In the genomic region with DNA sequence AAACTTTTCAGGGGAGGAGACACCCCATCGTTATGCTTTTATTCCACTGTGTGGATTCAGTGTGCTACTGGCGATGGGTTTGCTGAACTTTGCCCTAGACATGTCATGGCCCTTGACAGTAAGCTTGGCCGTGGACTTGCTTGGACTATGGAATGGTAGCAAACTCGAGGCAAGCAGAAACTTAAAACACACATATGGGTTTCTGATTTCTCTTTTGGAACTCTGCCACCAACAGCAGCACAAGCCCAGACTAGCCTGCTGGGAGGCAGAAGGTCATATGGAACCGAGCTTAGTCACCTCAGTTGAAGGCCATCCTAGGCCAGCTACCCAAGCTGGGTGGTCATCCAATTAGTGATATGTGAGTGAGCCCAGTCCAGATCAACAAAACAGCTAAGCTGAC, we compare ENCODE assay signal across 16 mouse cellular contexts.
DNase-seq lines count a peak whose midpoint lies in the region; ATAC-seq and TF ChIP-seq lines count a peak whose summit lies in the region.
"Had no signal": no experiment of that assay in that cellular context is flagged by ENCODE, and none has a peak within 500 bp of the region (broad histone marks: within the 10 kb centered on the region; RNA-seq: fewer than 3 reads in every experiment).

No protein-coding gene starts in this region.

- DNase-seq in adrenal gland, adult (ENCODE audit: inconsistent age in 2 of 2, low spot score in 1 of 2), result peak; percentile 67 to 87
- DNase-seq in adrenal gland, postnatal 4 days (ENCODE audit: low spot score in 2 of 2), result no peak
- peak; percentile 22 for DNase-seq in limb, embryonic 14.5 days (ENCODE audit: low spot score)
- no peak for DNase-seq in limb, embryonic 10.5 days (ENCODE audit: low spot score)
- peak; percentile 17 to 40 for DNase-seq in urinary bladder, postnatal 36 days (ENCODE audit: low spot score in 2 of 2)
- no peak for DNase-seq in urinary bladder, postnatal 10 days (ENCODE audit: low spot score)
- no peak for DNase-seq in cerebellum, adult 9-10 months
- DNase-seq in heart, adult 2 months, result no peak
- DNase-seq: cerebellum, adult 11-12 months; right cerebral cortex, adult 18-20 months had no signal

- no peak overlapping the region for H3K27ac ChIP-seq in limb, embryonic 14.5 days (replicated peaks; ENCODE audit: low read depth, low read length)
- H3K27ac ChIP-seq in limb, embryonic 10.5 days, result no peak overlapping the region
- no peak overlapping the region for H3K27ac ChIP-seq in heart, adult 2 months
- H3K27ac ChIP-seq: hindbrain, embryonic 10.5 days; layer of hippocampus, adult 2 months; liver, embryonic 15.5 days; neural tube, embryonic 13.5 days had no signal

- no peak for ATAC-seq in limb, embryonic 14.5 days (ENCODE audit: low FRiP score, low read depth)
- ATAC-seq: forebrain, embryonic 16.5 days; inflammation-experienced regulatory T-cells, adult 6 months had no signal

- H3K36me3 ChIP-seq in limb, embryonic 14.5 days (ENCODE audit: control insufficient read depth, insufficient read depth, low read length), result no peaks in the 10 kb centered on the region
- no peaks in the 10 kb centered on the region for H3K36me3 ChIP-seq in limb, embryonic 10.5 days
- no peaks in the 10 kb centered on the region for H3K36me3 ChIP-seq in heart, adult 2 months (ENCODE audit: control insufficient read depth, insufficient read depth, low read length)
- H3K36me3 ChIP-seq: hindbrain, embryonic 10.5 days; liver, embryonic 15.5 days; neural tube, embryonic 13.5 days had no signal

- intact Hi-C loops in heart, adult 2 months (cut with DNase I), result no loop called here

- H3K4me3 ChIP-seq in limb, embryonic 14.5 days (replicated peaks; ENCODE audit: low read length), result no peak overlapping the region
- no peak overlapping the region for H3K4me3 ChIP-seq in limb, embryonic 10.5 days
- no peak overlapping the region for H3K4me3 ChIP-seq in heart, adult 2 months
- H3K4me3 ChIP-seq: hindbrain, embryonic 10.5 days; layer of hippocampus, adult 2 months; liver, embryonic 15.5 days; neural tube, embryonic 13.5 days had no signal

- no peak for TF ChIP-seq CTCF in heart, adult 2 months (IDR thresholded peaks at IDR 0.05)

- WGBS in limb, embryonic 14.5 days, result 46% methylated on average over 5 of the region's 5 CpGs
- WGBS in limb, embryonic 10.5 days, result 85% methylated on average over 5 of the region's 5 CpGs
- 62% methylated on average over 5 of the region's 5 CpGs for WGBS in heart, adult 2 months

- no peaks in the 10 kb centered on the region for H3K27me3 ChIP-seq in limb, embryonic 14.5 days (ENCODE audit: control insufficient read depth, insufficient read depth, low read length)
- no peaks in the 10 kb centered on the region for H3K27me3 ChIP-seq in limb, embryonic 10.5 days (ENCODE audit: low read depth, poor library complexity, severe bottlenecking)
- no peaks in the 10 kb centered on the region for H3K27me3 ChIP-seq in heart, adult 2 months (ENCODE audit: control insufficient read depth, insufficient read depth, low read length)
- H3K27me3 ChIP-seq: neural tube, embryonic 13.5 days had no signal

- no peaks in the 10 kb centered on the region for H3K9me3 ChIP-seq in limb, embryonic 14.5 days (ENCODE audit: control insufficient read depth, low read length)
- H3K9me3 ChIP-seq in limb, embryonic 10.5 days (replicated peaks), result no peaks in the 10 kb centered on the region
- H3K9me3 ChIP-seq: hindbrain, embryonic 10.5 days; liver, embryonic 15.5 days; neural tube, embryonic 13.5 days had no signal

- H3K79me2 ChIP-seq in heart, adult 2 months (replicated peaks; ENCODE audit: control insufficient read depth, insufficient read depth, low read length), result no peaks in the 10 kb centered on the region

- H3K9ac ChIP-seq in limb, embryonic 14.5 days (ENCODE audit: low read depth, low read length, severe bottlenecking), result no peak overlapping the region
- H3K9ac ChIP-seq in heart, adult 2 months (ENCODE audit: low read depth, low read length), result no peak overlapping the region
- H3K9ac ChIP-seq: liver, embryonic 15.5 days; neural tube, embryonic 13.5 days had no signal

- no peak for TF ChIP-seq POLR2A in limb, embryonic 14.5 days (IDR thresholded peaks at IDR 0.05; ENCODE audit: borderline replicate concordance, extremely low read depth, insufficient read depth, insufficient read length)
- no peak for TF ChIP-seq POLR2A in heart, adult 2 months (IDR thresholded peaks at IDR 0.05; ENCODE audit: insufficient read depth, low read depth, low read length)

- no peak for TF ChIP-seq EP300 in heart, adult 2 months (IDR thresholded peaks at IDR 0.05; ENCODE audit: insufficient read depth, low read depth, low read length)

- H3K4me1 ChIP-seq in limb, embryonic 14.5 days (ENCODE audit: control insufficient read depth, insufficient read depth, low read length), result no peaks in the 10 kb centered on the region
- H3K4me1 ChIP-seq in limb, embryonic 10.5 days, result no peaks in the 10 kb centered on the region
- H3K4me1 ChIP-seq in heart, adult 2 months (ENCODE audit: control insufficient read depth, insufficient read depth, low read length), result no peaks in the 10 kb centered on the region
- H3K4me1 ChIP-seq: hindbrain, embryonic 10.5 days; neural tube, embryonic 13.5 days had no signal

- H3K4me2 ChIP-seq in limb, embryonic 14.5 days (replicated peaks; ENCODE audit: low read depth, low read length, severe bottlenecking), result no peak overlapping the region
- H3K4me2 ChIP-seq: liver, embryonic 15.5 days; neural tube, embryonic 13.5 days had no signal

Comparison
In these comparisons a context has a peak if more than half of its experiments do, and no peak if none do; other contexts are left out.
1. DNase-seq: peak in adrenal gland, adult (2 of 2), limb, embryonic 14.5 days (single experiment) and urinary bladder, postnatal 36 days (2 of 2); none in adrenal gland, postnatal 4 days (0 of 2), limb, embryonic 10.5 days (single experiment), urinary bladder, postnatal 10 days (single experiment), cerebellum, adult 9-10 months (single experiment) and heart, adult 2 months (0 of 2).